Mouse (Mus musculus) leukemia stem cell, adult 10-12 weeks (primary cell): ENCODE data around the gene Gm21972. TPM values are rescaled to one million over a fixed set of nuclear protein-coding genes. Genes with fewer than 3 reads are reported as not detected.

Experiments
- polyA plus RNA-seq: library from polyadenylated mRNA; stranded (reverse); fragments of >175 nt; gene quantifications from 2 replicates; pipeline ENCODE4 v1.2.3, GENCODE M21; 2012; ENCODE audit warnings: low replicate concordance

Gm21972 gene
- 1.8 and 2.8 TPM in 2 replicates for polyA plus RNA-seq

GRCm38 (mm10) chr1:86133337-86133736, at the start of gene Gm21972:
TSS of gene Gm21972 (plus strand) at chr1:86133637.

DNA sequence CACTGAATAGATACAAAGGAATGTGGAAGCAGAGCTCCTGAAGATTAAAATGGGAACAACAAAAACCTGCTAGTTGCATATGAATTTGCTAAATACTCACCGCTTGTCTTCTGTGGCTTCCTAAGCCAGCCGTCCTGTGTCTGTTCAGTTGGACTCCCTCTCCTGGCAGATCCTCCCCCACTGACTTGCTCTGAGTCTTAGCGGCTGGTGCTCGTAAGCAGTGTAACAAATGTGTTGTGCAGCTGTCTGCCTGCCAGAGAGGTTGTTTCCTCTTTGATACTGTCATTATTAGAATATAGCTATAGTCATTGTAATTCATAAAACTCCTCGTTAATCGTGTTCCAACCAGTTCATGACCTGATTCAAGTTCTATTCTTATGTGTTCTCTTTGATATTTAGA, 21.7 kb upstream of the Gm21972 start, which contains the start of gene Htr2b:
Gene Htr2b, minus strand, starts transcription at position 192 of the 400 bp plus-strand sequence.

DNA sequence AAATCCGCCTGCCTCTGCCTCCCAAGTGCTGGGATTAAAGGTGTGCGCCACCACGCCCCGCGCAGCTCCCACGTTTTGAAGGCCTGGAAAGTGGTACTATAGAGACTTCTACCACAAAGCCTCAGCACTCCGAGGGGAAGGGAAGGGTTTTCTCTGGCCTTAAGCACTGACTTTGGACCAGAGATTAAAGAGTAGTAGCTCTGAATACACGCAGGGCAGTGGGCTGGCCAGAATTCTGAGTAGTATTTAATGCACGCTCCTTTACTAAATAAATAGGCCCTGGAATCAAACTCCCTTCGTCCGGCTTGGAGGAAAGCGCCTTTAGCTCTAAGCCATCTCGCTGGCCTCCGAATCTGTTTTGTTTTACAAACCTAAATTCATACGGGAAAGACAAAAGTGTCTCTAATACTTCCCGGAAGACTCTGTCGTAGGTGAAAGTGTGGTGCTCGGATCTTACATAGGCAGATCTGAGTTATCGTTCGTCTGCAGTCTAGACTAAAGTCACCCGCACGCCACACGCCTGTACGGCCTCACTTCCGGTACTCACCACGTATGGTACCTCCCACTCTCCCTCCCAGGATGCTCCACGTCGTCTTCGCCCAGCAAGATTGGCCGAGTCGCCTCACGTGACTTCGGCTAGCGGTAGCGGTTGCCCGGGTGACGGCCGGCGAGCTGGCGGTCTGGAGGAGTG, 20.8 kb downstream of the Gm21972 start, which contains the start of gene Armc9:
Gene Armc9, plus strand, starts transcription at position 648 of the 691 bp plus-strand sequence.

Other genes with a start within 250 kb of the Gm21972 start
- gene Itm2c, start 239.4 kb upstream of the Gm21972 start, polyA plus RNA-seq: 35.5 and 55.7 TPM in 2 replicates
- gene 4933407L21Rik, start 205.2 kb upstream of the Gm21972 start, polyA plus RNA-seq: not detected in 2 replicates
- gene Gpr55, start 172.6 kb upstream of the Gm21972 start, polyA plus RNA-seq: 0.09 and 0.27 TPM in 2 replicates
- not detected in 2 replicates for gene Spata3, start 116.8 kb upstream of the Gm21972 start, polyA plus RNA-seq
- not detected in 2 replicates for gene 2810459M11Rik, start 87.8 kb upstream of the Gm21972 start, polyA plus RNA-seq
- 4.0 and 19.4 TPM in 2 replicates for gene Psmd1, start 69.2 kb upstream of the Gm21972 start, polyA plus RNA-seq
- not detected in 2 replicates for gene Htr2b, start 21.7 kb upstream of the Gm21972 start, polyA plus RNA-seq
- 5.4 and 5.7 TPM in 2 replicates for gene Armc9, start 21.1 kb downstream of the Gm21972 start, polyA plus RNA-seq
- gene B3gnt7, start 169.2 kb downstream of the Gm21972 start, polyA plus RNA-seq: 1.7 and 3.0 TPM in 2 replicates
- 490 and 493 TPM in 2 replicates for gene Ncl, start 225.8 kb downstream of the Gm21972 start, polyA plus RNA-seq